ENCODE assay signal across 10 mouse cellular contexts in the genomic region with DNA sequence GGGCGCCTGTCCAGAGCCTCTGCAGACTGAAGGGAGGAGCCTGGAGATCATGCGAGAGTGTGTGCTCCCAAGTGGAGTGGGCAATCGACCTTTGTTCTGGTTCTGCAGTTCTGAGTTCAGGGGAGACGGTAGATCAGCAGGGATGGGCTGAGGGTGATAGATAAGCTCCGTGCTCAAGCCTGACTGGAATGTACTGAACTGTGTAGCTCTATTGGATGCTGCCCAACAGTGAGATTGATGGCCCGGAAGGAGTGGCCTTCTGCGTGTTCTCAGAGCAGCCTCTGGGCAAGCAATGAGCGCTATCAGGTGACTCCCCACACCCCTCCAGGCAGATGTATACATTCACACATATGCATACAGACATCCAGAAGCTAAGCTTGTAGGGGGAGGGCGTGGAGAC.
A peak's percentile ranks its signal among the peaks of the same experiment; 100 is the strongest.
DNase-seq lines count a peak whose midpoint lies in the region; ATAC-seq and TF ChIP-seq lines count a peak whose summit lies in the region.
"Had no signal": no experiment of that assay in that cellular context is flagged by ENCODE, and none has a peak within 500 bp of the region (broad histone marks: within the 10 kb centered on the region; RNA-seq: fewer than 3 reads in every experiment).

No protein-coding gene starts in this region.

- peaks cover 17% of the 10 kb centered on the region for H3K4me1 ChIP-seq in embryonic facial prominence, embryonic 12.5 days
- no peaks in the 10 kb centered on the region; the same call in 1 of the 2 replicates for H3K4me1 ChIP-seq in hindbrain, postnatal 0 days (ENCODE audit: insufficient read depth, low read length)
- H3K4me1 ChIP-seq in thymus, adult 2 months (replicated peaks; ENCODE audit: control insufficient read depth, insufficient read depth, low read length): no peaks in the 10 kb centered on the region

- TF ChIP-seq CTCF in hindbrain, postnatal 0 days (IDR thresholded peaks at IDR 0.05; ENCODE audit: low read depth): no peak
- TF ChIP-seq CTCF in thymus, adult 2 months (IDR thresholded peaks at IDR 0.05; ENCODE audit: borderline replicate concordance, control insufficient read depth, extremely low read depth, insufficient read depth, low read length, poor library complexity): no peak

- no peak overlapping the region for H3K9ac ChIP-seq in embryonic facial prominence, embryonic 12.5 days
- H3K9ac ChIP-seq in hindbrain, postnatal 0 days (replicated peaks; ENCODE audit: low read length): no peak overlapping the region
- H3K9ac ChIP-seq: liver, embryonic 14.5 days had no signal

- no peak overlapping the region for H3K27ac ChIP-seq in embryonic facial prominence, embryonic 12.5 days
- no peak overlapping the region for H3K27ac ChIP-seq in hindbrain, postnatal 0 days
- no peak overlapping the region for H3K27ac ChIP-seq in thymus, adult 2 months (ENCODE audit: control insufficient read depth, insufficient read depth, low read length)
- H3K27ac ChIP-seq: heart, adult 2 months; liver, embryonic 14.5 days had no signal

- 57% methylated on average over 9 of the region's 9 CpGs for WGBS in embryonic facial prominence, embryonic 12.5 days
- 56% methylated on average over 9 of the region's 9 CpGs for WGBS in hindbrain, postnatal 0 days
- 80% methylated on average over 9 of the region's 9 CpGs for WGBS in thymus, adult 2 months

- 0 out of 2 replicates have a peak, but pooled peaks have one; percentile 35 for ATAC-seq in embryonic facial prominence, embryonic 12.5 days (ENCODE audit: insufficient number of reproducible peaks, insufficient read depth, low FRiP score, low TSS enrichment)
- 0 out of 2 replicates have a peak, but pooled peaks have one; percentile 56 for ATAC-seq in hindbrain, postnatal 0 days
- ATAC-seq in megakaryocyte, adult 5-6 weeks (ENCODE audit: poor library complexity, severe bottlenecking): peak; percentile 39
- ATAC-seq: Patski had no signal

- no peak overlapping the region for H3K4me3 ChIP-seq in embryonic facial prominence, embryonic 12.5 days
- H3K4me3 ChIP-seq in hindbrain, postnatal 0 days (ENCODE audit: low read length): no peak overlapping the region
- H3K4me3 ChIP-seq in thymus, adult 2 months (ENCODE audit: control insufficient read depth, insufficient read depth, low read length): no peak overlapping the region
- H3K4me3 ChIP-seq: heart, adult 2 months had no signal

- DNase-seq in adrenal gland, postnatal 10 days: peak; percentile 46
- DNase-seq in hindbrain, postnatal 0 days (ENCODE audit: low spot score): no peak
- DNase-seq in thymus, adult 2 months: no peak
- DNase-seq in left cerebral cortex, adult 9 months (ENCODE audit: low spot score in 2 of 2): no peak
- no peak for DNase-seq in gastrocnemius, adult 8-10 months (ENCODE audit: low spot score in 2 of 2)

- H3K4me2 ChIP-seq in embryonic facial prominence, embryonic 12.5 days (replicated peaks): no peak overlapping the region
- no peak overlapping the region for H3K4me2 ChIP-seq in hindbrain, postnatal 0 days (ENCODE audit: low read depth, low read length)

- no peaks in the 10 kb centered on the region for H3K9me3 ChIP-seq in embryonic facial prominence, embryonic 12.5 days
- H3K9me3 ChIP-seq in hindbrain, postnatal 0 days (ENCODE audit: low read length): no peaks in the 10 kb centered on the region

- no peaks in the 10 kb centered on the region for H3K36me3 ChIP-seq in embryonic facial prominence, embryonic 12.5 days
- H3K36me3 ChIP-seq in hindbrain, postnatal 0 days (ENCODE audit: insufficient read depth, low read length): no peaks in the 10 kb centered on the region
- no peaks in the 10 kb centered on the region for H3K36me3 ChIP-seq in thymus, adult 2 months (ENCODE audit: control insufficient read depth, insufficient read depth, low read length)

- no peaks in the 10 kb centered on the region for H3K27me3 ChIP-seq in embryonic facial prominence, embryonic 12.5 days
- H3K27me3 ChIP-seq in hindbrain, postnatal 0 days (ENCODE audit: insufficient read depth, low read length): no peaks in the 10 kb centered on the region
- H3K27me3 ChIP-seq in thymus, adult 2 months (ENCODE audit: control insufficient read depth, insufficient read depth, low read length): no peaks in the 10 kb centered on the region
- H3K27me3 ChIP-seq: Patski had no signal

- no peak for TF ChIP-seq POLR2A in thymus, adult 2 months (IDR thresholded peaks at IDR 0.05; ENCODE audit: control insufficient read depth, extremely low read depth, insufficient read depth, low read length, poor library complexity)
